Mouse (Mus musculus) liver, embryonic 12.5 days (tissue): ENCODE measurements around the gene Mab21l3. TPM values are rescaled to one million over a fixed set of nuclear protein-coding genes. Genes with fewer than 3 reads are reported as not detected.

ENCODE experiments used
- ATAC-seq: fragments of 200-750 bp; cut with Nextera tagmentation; 2 replicates; pipeline ENCODE4 v1.8.0; 2017; ENCODE audit warnings: moderate number of reproducible peaks, mild to moderate bottlenecking, moderate library complexity
- H3K27ac ChIP-seq: fragments of 300-500 bp; sonication (generic); 2 replicates; pipeline ENCODE4 v1.5.1; 2016; ENCODE audit warnings: mild to moderate bottlenecking
- H3K27me3 ChIP-seq: fragments of 300-500 bp; sonication (generic); replicated peaks from 2 replicates; pipeline ENCODE4 v1.6.1; 2016; ENCODE audit warnings: mild to moderate bottlenecking, moderate library complexity
- H3K36me3 ChIP-seq: fragments of 300-500 bp; sonication (generic); 2 replicates; pipeline ENCODE4 v1.6.1; 2016; ENCODE audit warnings: mild to moderate bottlenecking, moderate library complexity
- H3K4me1 ChIP-seq: fragments of 300-500 bp; sonication (generic); 2 replicates; pipeline ENCODE4 v1.6.1; 2016
- H3K4me2 ChIP-seq: fragments of 300-500 bp; sonication (generic); 2 replicates; pipeline ENCODE4 v1.6.1; 2016; ENCODE audit warnings: mild to moderate bottlenecking, moderate library complexity
- H3K4me3 ChIP-seq: fragments of 300-500 bp; sonication (generic); 2 replicates; pipeline ENCODE4 v1.5.1; 2016; ENCODE audit warnings: mild to moderate bottlenecking, moderate library complexity
- H3K9ac ChIP-seq: fragments of 300-500 bp; sonication (generic); 2 replicates; pipeline ENCODE4 v1.6.1; 2016; ENCODE audit warnings: mild to moderate bottlenecking, moderate library complexity
- H3K9me3 ChIP-seq: fragments of 300-500 bp; sonication (generic); replicated peaks from 2 replicates; pipeline ENCODE4 v1.6.1; 2016; ENCODE audit warnings: mild to moderate bottlenecking, moderate library complexity
- WGBS: fragments of 180-500 bp; shearing (Covaris S2); methylation state at CpG from one replicate; pipeline ENCODE4 v1.1.7; 2016; ENCODE audit not compliant: insufficient replicate concordance; 5-methylcytosine and 5-hydroxymethylcytosine counted together
- polyA plus RNA-seq: library from polyadenylated mRNA; unstranded; fragments of >200 nt; fragmentation: Nextera tagmentation; extraction: Ambion mirVana; gene quantifications from 2 replicates; pipeline ENCODE4 v1.2.1, GENCODE M21; 2016

The Mab21l3 gene
- 0.07 and 0.11 TPM in 2 replicates for polyA plus RNA-seq

GRCm38 (mm10) chr3:101848816-101849215 lies at the start of gene Mab21l3:
TSS of gene Mab21l3 (minus strand) at chr3:101848959.
- no peaks in the 10 kb centered on the region for H3K4me1 ChIP-seq
- H3K4me3 ChIP-seq = no peak within 1 kb of the TSS
- H3K27me3 ChIP-seq = no peaks in the 10 kb centered on the region
- no peak within 1 kb of the TSS for H3K4me2 ChIP-seq
- 64% methylated on average over 5 of the region's 5 CpGs for WGBS
- no peak within 1 kb of the TSS for H3K9ac ChIP-seq
- no peaks in the 10 kb centered on the region for H3K36me3 ChIP-seq
- no peak for ATAC-seq
- H3K9me3 ChIP-seq = no peaks in the 10 kb centered on the region
- no peak within 1 kb of the TSS for H3K27ac ChIP-seq

GRCm38 (mm10) chr3:101897377-101897974 lies 48.7 kb upstream of the Mab21l3 start:
- H3K27ac ChIP-seq = no peak overlapping the region
- no peak overlapping the region for H3K4me2 ChIP-seq
- H3K27me3 ChIP-seq = no peaks in the 10 kb centered on the region
- no peaks in the 10 kb centered on the region for H3K9me3 ChIP-seq
- H3K4me3 ChIP-seq = no peak overlapping the region
- 81% methylated on average over 15 of the region's 15 CpGs for WGBS
- ATAC-seq = no peak
- H3K4me1 ChIP-seq = no peaks in the 10 kb centered on the region
- no peak overlapping the region for H3K9ac ChIP-seq
- H3K36me3 ChIP-seq = no peaks in the 10 kb centered on the region

GRCm38 (mm10) chr3:101896893-101897292 lies 48.1 kb upstream of the Mab21l3 start:
- 31% methylated on average over 9 of the region's 9 CpGs for WGBS
- Histone ChIP-seq H3K27ac (no peak overlapping the region), H3K27me3 (no peaks in the 10 kb centered on the region), H3K4me2 (no peak overlapping the region), H3K36me3 (no peaks in the 10 kb centered on the region), H3K9me3 (no peaks in the 10 kb centered on the region), H3K4me3 (no peak overlapping the region), H3K9ac (no peak overlapping the region), H3K4me1 (no peaks in the 10 kb centered on the region)
- ATAC-seq = no peak

DNA sequence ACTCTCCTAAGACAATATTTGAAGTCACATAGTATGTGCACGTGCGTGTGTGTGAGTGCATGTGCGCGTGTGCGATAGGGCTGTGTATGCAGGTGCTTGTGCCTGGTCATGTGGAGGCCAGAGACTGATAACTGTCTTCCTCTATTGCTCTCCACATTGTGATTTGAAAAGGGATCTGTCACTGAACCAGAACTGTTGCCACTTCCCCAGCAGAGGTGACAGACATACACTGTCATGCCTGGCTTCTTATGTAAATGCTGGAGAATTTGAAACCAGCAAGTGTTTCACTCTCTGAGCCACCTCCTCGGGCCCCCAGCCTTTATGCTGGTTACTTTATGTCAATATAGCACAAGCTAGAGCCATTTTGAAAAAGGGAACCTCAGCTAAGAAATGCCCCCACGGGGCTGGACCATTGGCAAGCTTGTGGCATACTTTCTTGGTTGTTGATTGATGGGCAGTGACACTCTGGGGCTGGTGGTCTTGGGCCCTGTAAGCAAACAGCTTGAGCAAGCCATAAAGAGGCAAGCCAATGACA lies 46.7 kb upstream of the Mab21l3 start:
- H3K36me3 ChIP-seq = no peaks in the 10 kb centered on the region
- no peak overlapping the region for H3K4me3 ChIP-seq
- no peak for ATAC-seq
- H3K9ac ChIP-seq = no peak overlapping the region
- H3K4me1 ChIP-seq = no peaks in the 10 kb centered on the region
- no peak overlapping the region for H3K27ac ChIP-seq
- WGBS = 72% methylated on average over 7 of the region's 7 CpGs
- no peaks in the 10 kb centered on the region for H3K27me3 ChIP-seq
- no peak overlapping the region for H3K4me2 ChIP-seq
- H3K9me3 ChIP-seq = no peaks in the 10 kb centered on the region

DNA sequence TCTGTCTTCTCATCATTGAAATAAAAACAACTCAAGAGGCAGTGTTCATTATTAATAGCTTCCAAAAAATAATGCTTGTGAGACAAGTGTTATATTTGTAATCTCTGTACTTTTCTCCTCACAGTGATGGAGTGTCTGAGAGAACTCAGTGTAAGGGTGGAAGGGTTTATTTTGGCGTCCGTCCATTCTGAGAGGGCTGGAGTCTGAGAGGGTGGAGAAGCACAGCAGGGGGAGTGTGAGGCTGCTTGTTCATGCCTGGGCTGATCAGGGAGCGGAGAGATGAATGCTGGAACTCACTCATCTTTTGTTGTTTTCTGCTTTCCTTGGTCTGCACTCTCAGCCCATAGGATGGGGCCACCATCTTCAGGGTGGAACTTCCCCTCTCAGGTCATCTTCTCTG lies 36.8 kb upstream of the Mab21l3 start:
- H3K27ac ChIP-seq = no peak overlapping the region
- no peak overlapping the region for H3K9ac ChIP-seq
- no peaks in the 10 kb centered on the region for H3K4me1 ChIP-seq
- no peak overlapping the region for H3K4me3 ChIP-seq
- no peak overlapping the region for H3K4me2 ChIP-seq
- H3K36me3 ChIP-seq = no peaks in the 10 kb centered on the region
- H3K27me3 ChIP-seq = no peaks in the 10 kb centered on the region
- 70% methylated on average over 3 of the region's 3 CpGs for WGBS
- no peaks in the 10 kb centered on the region for H3K9me3 ChIP-seq
- no peak for ATAC-seq

- ATAC-seq = no peak
- H3K27ac ChIP-seq = no peak overlapping the region
- WGBS = 72% methylated on average over 4 of the region's 4 CpGs
These were observed 36.3 kb upstream of the Mab21l3 start for GRCm38 (mm10) chr3:101885041-101885440.

GRCm38 (mm10) chr3:101883902-101884301 lies 35.1 kb upstream of the Mab21l3 start:
- Histone ChIP-seq H3K36me3 (no peaks in the 10 kb centered on the region), H3K4me1 (no peaks in the 10 kb centered on the region), H3K4me2 (no peak overlapping the region), H3K9me3 (no peaks in the 10 kb centered on the region), H3K9ac (no peak overlapping the region), H3K27me3 (no peaks in the 10 kb centered on the region), H3K27ac (no peak overlapping the region), H3K4me3 (no peak overlapping the region)
- whole genome bisulfite sequencing = 12% methylated on average over 3 of the region's 3 CpGs
- no peak for ATAC-seq

More at GRCm38 (mm10) chr3:101885041-101885440, 36.3 kb upstream of the Mab21l3 start:
- Histone ChIP-seq H3K9ac (no peak overlapping the region), H3K4me1 (no peaks in the 10 kb centered on the region), H3K4me2 (no peak overlapping the region), H3K4me3 (no peak overlapping the region), H3K36me3 (no peaks in the 10 kb centered on the region), H3K27me3 (no peaks in the 10 kb centered on the region), H3K9me3 (no peaks in the 10 kb centered on the region)

DNA sequence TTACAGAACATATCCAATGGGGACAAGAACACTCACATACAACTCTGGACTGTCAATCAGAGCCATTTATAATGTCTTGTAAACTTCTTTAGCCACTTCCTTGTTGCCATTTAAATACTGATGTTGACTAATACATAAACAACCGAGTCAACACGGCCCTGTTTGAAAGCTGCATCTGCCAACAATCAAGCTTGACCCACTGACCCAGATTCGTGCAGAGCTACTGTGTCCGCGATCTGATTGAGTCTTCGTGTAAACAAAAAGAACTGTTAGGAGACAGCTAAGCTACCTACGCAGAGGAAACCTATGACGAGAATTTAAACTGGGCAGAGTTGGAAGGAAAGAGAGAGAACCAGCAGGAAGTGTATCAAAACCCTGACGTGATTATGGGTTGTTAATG lies 33.0 kb upstream of the Mab21l3 start:
- ATAC-seq = no peak
- WGBS = 59% methylated on average over 9 of the region's 9 CpGs
- no peaks in the 10 kb centered on the region for H3K4me1 ChIP-seq
- no peaks in the 10 kb centered on the region for H3K27me3 ChIP-seq
- no peak overlapping the region for H3K4me3 ChIP-seq
- no peaks in the 10 kb centered on the region for H3K9me3 ChIP-seq
- H3K27ac ChIP-seq = no peak overlapping the region
- no peaks in the 10 kb centered on the region for H3K36me3 ChIP-seq
- H3K4me2 ChIP-seq = no peak overlapping the region
- H3K9ac ChIP-seq = no peak overlapping the region

- no peak overlapping the region for H3K27ac ChIP-seq
- no peaks in the 10 kb centered on the region for H3K4me1 ChIP-seq
- H3K36me3 ChIP-seq = no peaks in the 10 kb centered on the region
- H3K27me3 ChIP-seq = no peaks in the 10 kb centered on the region
- no peak overlapping the region for H3K4me2 ChIP-seq
- no peaks in the 10 kb centered on the region for H3K9me3 ChIP-seq
- H3K9ac ChIP-seq = no peak overlapping the region
- no peak overlapping the region for H3K4me3 ChIP-seq
- ATAC-seq = no peak
- WGBS = 74% methylated on average over 6 of the region's 6 CpGs
These were observed 32.1 kb upstream of the Mab21l3 start for GRCm38 (mm10) chr3:101880818-101881217.

- 63% methylated on average over 5 of the region's 5 CpGs for WGBS
- Histone ChIP-seq H3K4me3 (no peak overlapping the region), H3K9ac (no peak overlapping the region), H3K27me3 (no peaks in the 10 kb centered on the region), H3K9me3 (no peaks in the 10 kb centered on the region), H3K27ac (no peak overlapping the region), H3K4me1 (no peaks in the 10 kb centered on the region), H3K36me3 (no peaks in the 10 kb centered on the region), H3K4me2 (no peak overlapping the region)
- ATAC-seq = no peak
These were observed 29.4 kb upstream of the Mab21l3 start for GRCm38 (mm10) chr3:101878136-101878535.

DNA sequence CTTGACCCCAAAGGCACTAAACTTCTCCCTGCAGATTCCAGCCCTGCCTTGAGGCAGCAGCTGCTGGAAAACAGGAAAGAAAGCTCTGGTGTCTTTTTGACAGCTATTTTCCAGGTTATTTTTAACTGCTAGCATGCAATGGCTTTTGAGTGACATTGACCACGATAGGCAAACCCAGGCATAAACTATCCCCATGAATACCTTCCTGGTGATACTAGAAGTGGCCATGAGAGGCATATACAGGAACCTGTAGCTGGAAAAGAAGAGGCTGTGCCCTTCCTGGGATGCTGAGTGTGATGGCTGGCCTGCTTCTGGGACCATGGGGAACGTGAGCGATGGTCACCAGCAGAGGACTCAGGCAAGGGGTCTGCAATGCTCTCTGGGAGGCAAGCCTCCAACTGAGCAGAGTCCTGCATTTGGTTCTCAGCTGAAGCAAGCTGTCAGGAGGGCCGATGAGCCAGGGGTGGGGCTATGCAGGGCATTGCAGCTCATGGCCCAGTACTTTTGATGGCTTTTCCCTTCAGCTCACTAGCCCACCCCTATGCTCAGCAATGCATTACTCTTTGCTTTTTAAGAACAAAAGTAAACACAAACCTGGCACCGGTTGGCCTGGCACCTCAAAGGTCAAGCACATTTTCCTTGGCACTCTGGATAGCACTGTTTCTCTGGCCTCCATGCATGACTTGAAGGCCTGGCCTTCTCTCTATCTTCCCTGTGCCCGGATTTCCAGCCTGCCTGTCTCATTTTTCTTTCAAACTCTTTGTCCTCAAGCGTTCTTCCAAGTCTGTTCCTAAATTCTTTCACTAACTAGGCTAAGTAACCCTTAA lies 27.9 kb upstream of the Mab21l3 start:
- Histone ChIP-seq H3K4me3 (no peak overlapping the region), H3K9me3 (no peaks in the 10 kb centered on the region), H3K27ac (peak overlapping the region; percentile 27; the same call in 1 of the 2 replicates), H3K4me1 (no peaks in the 10 kb centered on the region), H3K9ac (no peak overlapping the region), H3K36me3 (no peaks in the 10 kb centered on the region), H3K4me2 (no peak overlapping the region), H3K27me3 (no peaks in the 10 kb centered on the region)
- WGBS = 60% methylated on average over 7 of the region's 7 CpGs
- no peak for ATAC-seq

- Histone ChIP-seq H3K4me1 (no peaks in the 10 kb centered on the region), H3K36me3 (no peaks in the 10 kb centered on the region), H3K4me2 (no peak overlapping the region), H3K27me3 (no peaks in the 10 kb centered on the region), H3K9me3 (no peaks in the 10 kb centered on the region), H3K27ac (no peak overlapping the region), H3K9ac (no peak overlapping the region), H3K4me3 (no peak overlapping the region)
- WGBS = 65% methylated on average over 10 of the region's 10 CpGs
- ATAC-seq = no peak
These were observed 26.6 kb upstream of the Mab21l3 start for GRCm38 (mm10) chr3:101875258-101875920.
